Mouse (Mus musculus): ENCODE data around the gene Btbd7.

Gene Btbd7

DNA sequence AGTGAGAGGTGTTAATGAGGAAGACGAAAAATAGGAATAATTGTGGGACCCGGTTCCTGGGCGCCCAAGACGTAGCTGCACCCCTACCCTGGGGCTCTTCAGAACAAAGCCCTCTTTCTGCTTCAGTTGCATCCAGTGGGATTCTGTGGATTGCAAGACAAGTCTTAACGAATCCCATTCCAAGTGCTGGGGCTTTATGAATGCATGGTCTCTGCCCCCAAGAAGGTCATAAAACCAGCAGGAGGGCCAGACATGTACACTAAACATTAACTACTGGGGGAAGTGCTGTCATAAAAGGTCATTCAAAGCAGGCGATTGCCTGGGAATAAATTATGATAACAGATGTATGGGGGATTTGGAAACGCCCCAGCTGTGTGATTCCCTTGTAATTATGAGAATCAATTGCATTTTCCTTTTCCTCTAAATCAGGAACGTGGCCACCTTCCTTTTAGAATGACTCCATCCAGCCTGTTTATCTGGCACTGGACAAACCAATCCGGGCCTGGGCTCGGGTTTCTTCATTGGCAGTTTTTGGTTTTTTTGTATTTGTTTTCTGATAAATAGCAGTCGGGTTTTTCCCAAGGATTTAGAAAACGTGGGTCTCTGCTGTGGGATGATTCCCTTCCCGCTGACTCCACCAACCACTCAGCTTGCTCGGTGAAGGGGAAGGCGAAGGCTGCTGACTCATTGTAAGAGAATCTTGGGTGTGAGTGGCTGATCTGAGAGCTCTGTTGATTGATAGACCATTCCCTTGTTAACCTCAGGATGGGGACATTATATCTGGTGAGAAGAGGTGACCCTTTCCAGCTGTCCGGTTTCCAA is 147.3 kb downstream of the Btbd7 start:
- DNase-seq (ENCODE audit: low spot score), result no peak

All from ovary, postnatal 14 days (tissue).